Mouse (Mus musculus) kidney, adult 2 months (tissue): Measurements from ENCODE around the gene Fat1.

Experiments
- CTCF ChIP-seq: fragments of 200-500 bp; conservative IDR thresholded peaks from 2 replicates; pipeline ENCODE4 v1.5.1; 2011; ENCODE audit warnings: low read depth, mild to moderate bottlenecking, control low read depth, low read length, moderate library complexity, mixed read lengths; ENCODE audit not compliant: insufficient read depth, insufficient read length
- POLR2A ChIP-seq: fragments of 200-500 bp; IDR thresholded peaks from one replicate; pipeline ENCODE4 v1.6.1; 2011; ENCODE audit warnings: low read depth, low read length, control low read depth

GRCm38 (mm10) chr8:45013852-45014251 is 78.6 kb downstream of the Fat1 start:
- TF ChIP-seq POLR2A (no peak), CTCF (no peak)
